Mouse (Mus musculus): ENCODE measurements around the gene Npas3. TPM values are rescaled to one million over a fixed set of nuclear protein-coding genes. Genes with fewer than 3 reads are reported as not detected.
A peak's percentile ranks its signal among the peaks of the same experiment; 100 is the strongest.

Gene Npas3
- polyA plus RNA-seq, 1 experiment from 2014 or later = 25.0 TPM

- Histone ChIP-seq H3K9ac (no peak overlapping the region), H3K4me3 (no peak overlapping the region), H3K4me1 (replicated peaks) (no peaks in the 10 kb centered on the region), H3K27me3 (no peaks in the 10 kb centered on the region), H3K36me3 (no peaks in the 10 kb centered on the region), H3K27ac (no peak overlapping the region), H3K9me3 (no peaks in the 10 kb centered on the region), H3K4me2 (no peak overlapping the region)
- ATAC-seq (ENCODE audit: low FRiP score) = no peak
- 97% methylated on average over 3 of the region's 3 CpGs for WGBS
Observed at GRCm38 (mm10) chr12:54080996-54081395, 832.5 kb downstream of the Npas3 start.

- 55% methylated on average over 8 of the region's 8 CpGs for WGBS
- H3K9ac ChIP-seq = no peak overlapping the region
- peaks cover 8% of the 10 kb centered on the region; the same call in 1 of the 2 replicates for H3K4me1 ChIP-seq (replicated peaks)
- no peak overlapping the region for H3K4me2 ChIP-seq
- no peak for ATAC-seq (ENCODE audit: low FRiP score)
- H3K27me3 ChIP-seq = no peaks in the 10 kb centered on the region
- H3K9me3 ChIP-seq = no peaks in the 10 kb centered on the region
- H3K4me3 ChIP-seq = no peak overlapping the region
- no peaks in the 10 kb centered on the region for H3K36me3 ChIP-seq
- H3K27ac ChIP-seq = no peak overlapping the region; the same call in 1 of the 2 replicates
Observed at GRCm38 (mm10) chr12:54093729-54094128, 845.3 kb downstream of the Npas3 start.

- ATAC-seq (ENCODE audit: low FRiP score) = no peak
- Histone ChIP-seq H3K4me3 (no peak overlapping the region), H3K27me3 (no peaks in the 10 kb centered on the region), H3K4me1 (replicated peaks) (peaks cover 8% of the 10 kb centered on the region; the same call in 1 of the 2 replicates), H3K4me2 (no peak overlapping the region), H3K36me3 (no peaks in the 10 kb centered on the region), H3K9me3 (no peaks in the 10 kb centered on the region), H3K9ac (no peak overlapping the region), H3K27ac (no peak overlapping the region)
- 70% methylated on average over 2 of the region's 2 CpGs for WGBS
Observed at GRCm38 (mm10) chr12:54096492-54096891, 848.0 kb downstream of the Npas3 start.

DNA sequence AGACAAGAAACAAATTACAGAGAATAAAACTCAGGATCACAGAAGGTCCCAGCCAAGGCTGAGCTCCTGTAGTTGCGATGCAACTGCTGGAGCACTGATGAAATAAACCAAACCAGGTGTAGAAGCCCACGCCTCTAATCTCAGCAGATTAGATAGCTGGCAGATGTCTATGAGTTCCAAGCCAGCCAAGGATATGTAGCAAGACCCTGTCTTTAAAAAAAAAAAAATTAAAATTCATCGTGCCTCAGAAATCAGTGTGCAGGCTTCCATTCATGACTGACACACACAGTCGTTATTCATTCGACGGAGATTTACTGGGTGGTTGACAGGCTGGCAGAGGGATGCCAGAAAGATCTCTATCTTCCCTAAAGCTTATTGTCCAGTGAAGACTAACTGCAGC, 849.7 kb downstream of the Npas3 start:
- H3K9ac ChIP-seq = no peak overlapping the region
- H3K36me3 ChIP-seq = no peaks in the 10 kb centered on the region
- no peak for ATAC-seq (ENCODE audit: low FRiP score)
- H3K27ac ChIP-seq = no peak overlapping the region
- 69% methylated on average over 6 of the region's 6 CpGs for WGBS
- H3K4me2 ChIP-seq = no peak overlapping the region
- H3K4me3 ChIP-seq = no peak overlapping the region
- peaks cover 8% of the 10 kb centered on the region; the same call in 1 of the 2 replicates for H3K4me1 ChIP-seq (replicated peaks)
- H3K27me3 ChIP-seq = no peaks in the 10 kb centered on the region
- no peaks in the 10 kb centered on the region for H3K9me3 ChIP-seq

DNA sequence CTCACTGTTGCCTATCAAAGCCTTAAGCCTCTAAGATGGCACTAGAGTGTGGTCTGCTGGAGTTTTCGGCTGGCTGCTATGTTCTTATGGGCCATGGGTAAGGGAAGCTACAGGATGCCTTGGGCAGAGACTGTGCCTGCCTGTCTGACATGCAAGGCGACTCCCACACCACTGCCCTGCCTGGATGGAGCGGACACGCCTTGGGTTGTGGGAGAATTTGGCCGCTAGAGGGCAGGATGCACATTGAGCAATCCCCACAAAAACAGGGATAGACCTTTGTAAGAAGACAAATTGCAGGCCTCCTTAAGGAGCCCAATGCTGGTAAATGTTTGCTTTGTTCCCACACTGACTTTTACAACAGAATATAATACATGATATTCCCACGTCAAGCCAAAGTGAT, 850.3 kb downstream of the Npas3 start:
- Histone ChIP-seq H3K27ac (no peak overlapping the region), H3K4me3 (no peak overlapping the region), H3K9ac (no peak overlapping the region), H3K4me1 (replicated peaks) (peaks cover 6% of the 10 kb centered on the region; the same call in 1 of the 2 replicates), H3K9me3 (no peaks in the 10 kb centered on the region), H3K4me2 (no peak overlapping the region), H3K36me3 (no peaks in the 10 kb centered on the region), H3K27me3 (no peaks in the 10 kb centered on the region)
- 18% methylated on average over 6 of the region's 6 CpGs for WGBS
- 0 out of 2 replicates have a peak, but pooled peaks have one; percentile 46 for ATAC-seq (ENCODE audit: low FRiP score)

GRCm38 (mm10) chr12:54099458-54099857, 851.0 kb downstream of the Npas3 start:
- Histone ChIP-seq H3K27me3 (no peaks in the 10 kb centered on the region), H3K4me2 (no peak overlapping the region), H3K9me3 (no peaks in the 10 kb centered on the region), H3K4me1 (replicated peaks) (no peaks in the 10 kb centered on the region), H3K36me3 (no peaks in the 10 kb centered on the region), H3K9ac (no peak overlapping the region), H3K27ac (no peak overlapping the region), H3K4me3 (no peak overlapping the region)
- no peak for ATAC-seq (ENCODE audit: low FRiP score)
- WGBS = 96% methylated on average over 3 of the region's 3 CpGs

- no peak for ATAC-seq (ENCODE audit: low FRiP score)
- 86% methylated on average over 4 of the region's 5 CpGs for WGBS
Observed at GRCm38 (mm10) chr12:54101307-54101870, 852.9 kb downstream of the Npas3 start.

GRCm38 (mm10) chr12:54102500-54102899, 854.0 kb downstream of the Npas3 start:
- Histone ChIP-seq H3K4me1 (replicated peaks) (no peaks in the 10 kb centered on the region), H3K27ac (no peak overlapping the region), H3K4me3 (no peak overlapping the region), H3K27me3 (no peaks in the 10 kb centered on the region), H3K9ac (no peak overlapping the region), H3K4me2 (no peak overlapping the region), H3K36me3 (no peaks in the 10 kb centered on the region), H3K9me3 (no peaks in the 10 kb centered on the region)
- 70% methylated on average over 6 of the region's 6 CpGs for WGBS
- ATAC-seq (ENCODE audit: low FRiP score) = no peak

More at GRCm38 (mm10) chr12:54101307-54101870, 852.9 kb downstream of the Npas3 start:
- H3K4me2 ChIP-seq = no peak overlapping the region
- H3K27ac ChIP-seq = no peak overlapping the region
- H3K4me1 ChIP-seq (replicated peaks) = no peaks in the 10 kb centered on the region
- no peaks in the 10 kb centered on the region for H3K36me3 ChIP-seq
- H3K27me3 ChIP-seq = no peaks in the 10 kb centered on the region
- H3K9me3 ChIP-seq = no peaks in the 10 kb centered on the region
- no peak overlapping the region for H3K4me3 ChIP-seq
- H3K9ac ChIP-seq = no peak overlapping the region

GRCm38 (mm10) chr12:54105531-54105930, 857.1 kb downstream of the Npas3 start:
- H3K36me3 ChIP-seq = no peaks in the 10 kb centered on the region
- 71% methylated on average over 5 of the region's 5 CpGs for WGBS
- no peaks in the 10 kb centered on the region for H3K9me3 ChIP-seq
- no peak overlapping the region for H3K9ac ChIP-seq
- H3K27me3 ChIP-seq = no peaks in the 10 kb centered on the region
- no peaks in the 10 kb centered on the region for H3K4me1 ChIP-seq (replicated peaks)
- no peak overlapping the region for H3K4me2 ChIP-seq
- ATAC-seq (ENCODE audit: low FRiP score) = no peak
- H3K27ac ChIP-seq = no peak overlapping the region
- H3K4me3 ChIP-seq = no peak overlapping the region

DNA sequence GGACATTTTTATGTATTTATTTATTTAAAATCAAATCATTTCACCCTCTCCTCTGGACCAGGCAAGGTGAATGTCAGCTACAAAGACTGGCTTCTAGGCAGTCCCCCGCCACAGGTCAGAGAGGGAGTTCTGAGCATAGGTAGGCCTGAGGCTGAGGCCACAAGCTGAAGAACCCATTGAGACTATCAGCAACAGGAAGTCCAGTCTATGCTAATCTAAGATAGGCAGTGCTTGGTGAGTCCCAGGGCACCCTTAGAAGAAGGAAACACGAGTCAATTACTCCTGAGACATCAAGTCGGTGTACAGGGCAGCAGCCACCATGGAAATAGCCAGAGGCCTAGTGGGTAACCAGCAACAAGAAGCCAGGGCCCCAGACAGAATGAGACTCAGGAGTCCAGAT, 857.5 kb downstream of the Npas3 start:
- no peak overlapping the region for H3K27ac ChIP-seq
- H3K4me1 ChIP-seq (replicated peaks) = no peaks in the 10 kb centered on the region
- H3K9me3 ChIP-seq = no peaks in the 10 kb centered on the region
- no peak for ATAC-seq (ENCODE audit: low FRiP score)
- WGBS = 84% methylated on average over 3 of the region's 3 CpGs
- H3K27me3 ChIP-seq = no peaks in the 10 kb centered on the region
- H3K9ac ChIP-seq = no peak overlapping the region
- H3K4me3 ChIP-seq = no peak overlapping the region
- H3K36me3 ChIP-seq = no peaks in the 10 kb centered on the region
- no peak overlapping the region for H3K4me2 ChIP-seq

DNA sequence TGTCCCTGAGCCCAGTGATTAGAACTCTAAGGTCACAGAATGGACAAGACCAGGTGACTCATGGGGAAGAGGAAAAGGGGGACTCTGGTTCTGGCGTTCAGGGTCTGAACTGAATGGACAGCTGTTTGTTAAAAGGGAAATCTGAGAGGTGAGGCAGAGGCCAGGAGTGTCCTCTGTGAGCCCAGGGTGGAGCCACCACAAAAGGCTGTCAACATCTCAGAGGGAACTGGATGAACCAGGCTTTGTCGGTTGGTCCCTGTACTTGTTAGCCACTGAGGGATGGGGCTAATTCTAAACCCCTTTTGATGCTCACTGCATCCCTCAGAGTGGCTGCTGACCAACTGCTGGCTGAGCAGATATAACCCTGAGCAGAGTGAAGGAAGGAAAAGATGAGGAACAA, 861.9 kb downstream of the Npas3 start:
- H3K4me3 ChIP-seq = no peak overlapping the region
- no peak overlapping the region for H3K4me2 ChIP-seq
- H3K4me1 ChIP-seq (replicated peaks) = no peaks in the 10 kb centered on the region
- WGBS = 34% methylated on average over 2 of the region's 2 CpGs
- H3K36me3 ChIP-seq = no peaks in the 10 kb centered on the region
- H3K27ac ChIP-seq = no peak overlapping the region
- no peaks in the 10 kb centered on the region for H3K9me3 ChIP-seq
- no peak overlapping the region for H3K9ac ChIP-seq
- no peak for ATAC-seq (ENCODE audit: low FRiP score)
- no peaks in the 10 kb centered on the region for H3K27me3 ChIP-seq

GRCm38 (mm10) chr12:54110930-54111329, 862.5 kb downstream of the Npas3 start:
- Histone ChIP-seq H3K4me1 (replicated peaks) (no peaks in the 10 kb centered on the region), H3K27me3 (no peaks in the 10 kb centered on the region), H3K36me3 (no peaks in the 10 kb centered on the region), H3K27ac (no peak overlapping the region), H3K4me2 (no peak overlapping the region), H3K9ac (no peak overlapping the region), H3K4me3 (no peak overlapping the region), H3K9me3 (no peaks in the 10 kb centered on the region)
- ATAC-seq (ENCODE audit: low FRiP score) = no peak
- WGBS = 26% methylated on average over 3 of the region's 3 CpGs

DNA sequence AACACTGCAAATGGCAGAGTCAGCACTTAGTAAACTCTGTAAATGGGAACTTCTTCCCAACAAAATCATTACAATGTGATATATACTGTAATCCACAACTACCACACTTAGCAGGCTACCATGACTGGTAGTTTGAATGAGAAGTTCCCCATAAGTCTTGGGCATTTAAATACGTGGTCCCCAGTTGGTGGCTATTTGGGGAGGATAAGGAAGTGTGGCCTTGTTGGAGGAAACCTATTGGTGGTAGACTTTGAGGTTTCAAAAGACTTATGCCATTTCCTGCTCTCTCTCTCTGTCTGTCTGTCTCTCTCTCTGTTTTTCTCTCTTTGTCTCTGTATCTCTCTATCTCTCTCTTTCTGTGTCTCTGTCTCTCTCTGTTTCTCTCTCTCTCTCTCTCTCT, 871.9 kb downstream of the Npas3 start:
- 0 out of 2 replicates have a peak, but pooled peaks cover 4% of the 10 kb centered on the region for H3K4me1 ChIP-seq (replicated peaks)
- H3K9ac ChIP-seq = no peak overlapping the region
- no peak overlapping the region for H3K4me2 ChIP-seq
- 84% methylated on average over 1 of the region's 1 CpGs for WGBS
- ATAC-seq (ENCODE audit: low FRiP score) = no peak
- H3K27ac ChIP-seq = no peak overlapping the region
- H3K4me3 ChIP-seq = no peak overlapping the region
- H3K9me3 ChIP-seq = no peaks in the 10 kb centered on the region
- H3K36me3 ChIP-seq = no peaks in the 10 kb centered on the region
- no peaks in the 10 kb centered on the region for H3K27me3 ChIP-seq
